Mouse (Mus musculus) erythroblast, adult 5-6 weeks (primary cell): ENCODE results near the gene Xpnpep1. TPM values are rescaled to one million over a fixed set of nuclear protein-coding genes. Genes with fewer than 3 reads are reported as not detected.

Experiments
- ATAC-seq: replicated peaks from 2 replicates; pipeline ENCODE4 v1.8.0; 2016; ENCODE audit warnings: moderate number of reproducible peaks, mild to moderate bottlenecking, moderate TSS enrichment, inconsistent platforms; ENCODE audit not compliant: poor library complexity, low FRiP score, severe bottlenecking
- total RNA-seq, 2 experiments: library from RNA; stranded (forward) in 1 of 2; stranded (reverse) in 1 of 2; fragments of 150-400 nt in 1 of 2; fragments of 200-764, 138-1000 nt in 1 of 2; gene quantifications; 2 replicates each; pipeline versions ENCODE4 v1.2.3 to v1.2.4; 2015 to 2017; ENCODE audit warnings: low replicate concordance in 2 of 2

Gene Xpnpep1
- total RNA-seq, 2 experiments from 2014 or later: 17.1 to 28.4 TPM

DNA sequence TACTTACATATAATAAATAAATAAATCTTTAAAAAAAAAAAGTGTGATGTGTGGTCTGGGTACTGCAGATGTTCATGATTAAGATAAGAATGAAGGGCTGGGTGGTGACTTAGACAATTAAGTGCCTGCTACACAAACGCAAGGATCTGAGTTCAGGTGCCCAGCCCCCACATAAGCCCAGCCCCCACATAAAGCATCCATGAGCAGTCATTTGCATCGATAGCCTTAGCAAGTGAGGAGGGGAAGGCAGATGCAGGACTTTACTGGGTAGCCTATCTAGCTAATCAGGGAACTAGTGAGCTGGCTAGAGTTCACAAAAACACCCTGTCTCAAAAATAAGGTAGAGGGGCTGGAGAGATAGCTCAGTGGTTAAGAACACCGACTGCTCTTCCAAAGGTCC lies 29.4 kb upstream of the Xpnpep1 start:
- ATAC-seq: no peak

DNA sequence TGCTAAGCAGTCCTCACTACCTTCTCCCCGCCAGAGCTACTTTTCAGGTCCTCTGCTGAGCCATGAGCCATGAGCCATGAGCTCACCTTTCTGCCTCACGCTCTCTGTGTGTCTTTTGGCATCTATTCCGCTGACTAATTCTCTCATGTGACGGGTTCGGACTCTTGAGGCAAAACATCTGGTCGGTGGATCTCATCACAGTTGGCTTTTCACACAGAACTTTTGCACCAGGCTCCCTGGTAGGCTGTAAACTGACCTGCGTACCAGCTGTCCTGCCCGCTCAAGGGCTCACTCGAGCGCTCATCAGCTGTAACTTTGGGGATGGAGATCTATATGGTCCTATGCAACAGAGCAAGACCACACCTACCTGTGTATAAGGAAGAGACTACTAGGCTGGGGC lies 26.9 kb upstream of the Xpnpep1 start:
- no peak for ATAC-seq

DNA sequence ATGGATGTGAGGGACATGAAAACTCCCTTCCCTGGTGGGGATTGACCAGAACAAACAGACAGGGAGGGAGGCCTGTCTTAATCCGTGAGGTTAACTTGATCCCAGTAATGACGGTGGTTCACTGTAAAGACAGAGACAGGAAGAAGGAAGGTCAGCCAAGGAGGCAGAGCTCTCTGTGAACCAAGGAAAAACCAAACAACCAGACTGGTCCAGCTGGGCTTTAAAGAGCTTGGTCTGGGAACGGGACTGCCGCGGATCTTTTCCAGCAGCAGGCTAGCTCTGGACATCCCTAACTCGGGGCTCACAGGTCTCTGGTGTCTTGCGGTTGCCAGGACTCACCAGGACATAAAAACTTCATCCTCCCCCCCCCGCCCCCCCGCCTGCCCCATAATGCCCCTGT lies 26.5 kb upstream of the Xpnpep1 start:
- no peak for ATAC-seq

GRCm38 (mm10) chr19:53064972-53065361 lies 25.0 kb upstream of the Xpnpep1 start:
- no peak for ATAC-seq

- no peak for ATAC-seq
Observed at GRCm38 (mm10) chr19:53064292-53064971, 24.4 kb upstream of the Xpnpep1 start.

- no peak for ATAC-seq
Observed at GRCm38 (mm10) chr19:53062046-53062445, 22.0 kb upstream of the Xpnpep1 start.

DNA sequence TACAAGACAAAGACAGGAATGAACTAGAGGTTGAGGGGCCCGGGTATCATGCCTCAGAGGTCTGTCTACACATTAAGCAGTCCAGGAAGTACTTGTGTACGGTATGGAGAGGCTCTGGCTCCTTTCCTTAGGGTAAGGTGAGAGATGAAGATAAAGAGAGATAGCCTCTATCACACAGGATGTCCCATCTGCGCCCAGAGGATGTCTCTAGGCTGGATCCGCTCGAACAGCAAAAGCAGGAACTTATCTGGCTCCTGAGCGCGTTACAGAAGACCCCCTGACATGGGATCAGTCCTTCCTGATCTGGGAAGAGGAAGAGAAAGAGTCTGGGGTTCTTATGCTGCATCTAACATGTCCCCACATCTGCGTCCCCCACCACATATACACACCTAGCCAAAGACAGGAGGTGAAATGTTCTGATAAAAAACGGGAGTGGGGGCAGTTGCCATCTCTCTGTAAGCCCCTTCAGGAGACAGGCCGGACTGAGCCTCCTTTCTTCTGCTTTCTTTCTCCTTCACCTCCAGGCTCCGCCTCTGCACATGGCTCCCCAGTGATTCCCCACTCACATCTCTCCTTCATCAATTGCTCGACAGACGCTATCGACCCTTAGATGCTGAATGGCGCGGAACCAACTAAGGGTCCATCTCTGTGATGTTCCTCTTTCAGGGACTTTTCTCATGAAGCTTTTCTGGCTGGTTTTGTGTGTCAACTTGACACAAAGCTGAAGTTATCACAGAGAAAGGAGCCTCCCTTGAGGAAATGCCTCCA lies 19.5 kb upstream of the Xpnpep1 start:
- peak; percentile 41; the same call in 1 of the 2 replicates for ATAC-seq

DNA sequence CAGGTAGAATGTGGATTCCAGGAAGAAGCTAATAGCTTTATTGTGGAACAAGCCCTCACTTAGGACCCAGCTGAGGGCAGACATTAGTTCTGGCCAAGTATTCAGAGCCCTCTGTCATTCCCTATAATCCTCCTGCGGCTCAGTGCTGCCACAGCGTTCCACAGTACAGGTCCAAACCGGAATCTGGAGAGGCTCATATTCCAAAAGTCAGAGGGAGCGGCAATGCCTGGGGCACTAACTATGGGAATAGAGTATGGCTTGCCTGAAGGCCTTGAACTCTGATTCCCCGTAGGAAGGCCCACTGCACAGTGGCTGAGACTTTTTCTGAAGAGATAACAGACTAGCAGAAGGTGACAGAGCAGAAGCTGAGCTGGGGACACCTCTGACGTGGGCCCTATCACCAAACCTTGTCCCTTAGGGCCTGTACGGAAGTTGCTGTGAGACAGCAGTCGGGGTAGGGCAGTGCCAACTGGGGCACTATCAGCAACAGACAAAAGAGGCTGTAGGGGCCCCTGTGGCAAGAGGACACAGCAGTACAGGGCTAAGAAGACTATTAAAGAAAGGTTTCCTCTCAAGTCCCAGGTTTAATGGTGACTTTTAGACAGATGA lies 18.8 kb upstream of the Xpnpep1 start:
- peak; percentile 89 for ATAC-seq

DNA sequence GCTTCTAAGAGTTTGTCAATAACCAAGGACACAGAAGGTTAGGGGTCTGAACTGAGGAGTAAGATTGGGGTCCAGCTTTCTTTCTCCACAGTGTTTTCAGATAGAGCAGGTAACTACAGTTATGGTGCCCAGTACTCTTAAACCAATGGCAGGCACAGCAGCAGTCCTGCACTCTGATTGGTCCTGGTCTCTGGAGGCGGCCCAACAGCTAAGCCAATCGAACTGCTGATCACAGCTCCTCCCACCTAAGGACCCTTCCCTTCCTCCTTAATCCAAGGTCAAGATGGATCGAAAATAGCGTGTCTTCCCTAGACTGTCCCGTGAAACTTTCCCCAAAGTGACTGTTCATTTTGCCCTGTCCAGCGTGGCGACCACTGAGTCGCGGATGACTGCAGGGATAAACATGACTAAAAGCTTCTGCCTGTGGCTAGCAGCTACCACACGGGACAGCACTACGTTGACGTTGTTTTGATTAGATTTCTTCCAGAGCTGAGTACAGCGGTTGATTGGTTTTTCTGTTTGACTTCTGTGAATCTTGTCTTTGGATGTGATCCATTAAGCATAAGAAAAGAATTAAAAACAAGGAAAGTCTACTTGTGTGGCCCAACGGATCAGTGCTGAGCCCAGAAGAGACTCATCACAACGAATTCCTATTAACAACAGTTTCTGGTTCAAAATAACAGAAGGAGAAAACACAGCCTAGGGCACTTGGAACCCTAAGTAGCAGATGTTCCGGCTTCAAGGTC lies 18.1 kb upstream of the Xpnpep1 start:
- ATAC-seq: no peak

- no peak for ATAC-seq
Observed at GRCm38 (mm10) chr19:53053355-53053754, 13.3 kb upstream of the Xpnpep1 start.

DNA sequence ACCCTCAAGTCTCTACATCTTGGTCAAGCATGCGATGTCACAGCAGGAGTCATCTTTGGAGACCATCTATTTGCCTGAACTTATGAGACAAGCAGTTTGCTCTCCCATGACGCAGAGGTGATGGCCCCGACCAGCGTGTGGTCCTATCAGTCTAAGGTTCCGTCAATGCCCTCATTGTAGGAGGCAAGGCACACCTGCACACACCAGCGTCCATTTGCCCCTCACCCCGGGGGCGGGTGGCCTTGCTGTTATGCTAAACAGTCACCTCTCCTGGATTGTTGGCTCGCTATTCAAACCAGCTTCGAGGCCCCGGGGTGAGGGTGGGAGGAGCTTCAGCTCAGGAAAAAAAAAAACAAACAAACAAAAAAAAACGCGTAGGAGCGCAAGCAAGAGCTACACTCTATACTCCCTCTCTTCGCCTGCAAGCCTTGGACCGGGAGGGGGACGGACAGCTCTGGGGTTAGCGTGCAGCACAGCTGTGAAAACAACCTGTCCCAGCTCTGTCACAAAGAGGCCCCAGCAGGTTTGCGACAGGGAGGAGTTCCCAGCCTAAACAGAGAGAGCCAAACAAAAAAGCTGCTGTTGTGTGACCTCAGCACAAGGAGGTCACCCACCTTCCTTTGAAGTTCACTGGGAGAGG lies 12.1 kb upstream of the Xpnpep1 start:
- no peak for ATAC-seq

DNA sequence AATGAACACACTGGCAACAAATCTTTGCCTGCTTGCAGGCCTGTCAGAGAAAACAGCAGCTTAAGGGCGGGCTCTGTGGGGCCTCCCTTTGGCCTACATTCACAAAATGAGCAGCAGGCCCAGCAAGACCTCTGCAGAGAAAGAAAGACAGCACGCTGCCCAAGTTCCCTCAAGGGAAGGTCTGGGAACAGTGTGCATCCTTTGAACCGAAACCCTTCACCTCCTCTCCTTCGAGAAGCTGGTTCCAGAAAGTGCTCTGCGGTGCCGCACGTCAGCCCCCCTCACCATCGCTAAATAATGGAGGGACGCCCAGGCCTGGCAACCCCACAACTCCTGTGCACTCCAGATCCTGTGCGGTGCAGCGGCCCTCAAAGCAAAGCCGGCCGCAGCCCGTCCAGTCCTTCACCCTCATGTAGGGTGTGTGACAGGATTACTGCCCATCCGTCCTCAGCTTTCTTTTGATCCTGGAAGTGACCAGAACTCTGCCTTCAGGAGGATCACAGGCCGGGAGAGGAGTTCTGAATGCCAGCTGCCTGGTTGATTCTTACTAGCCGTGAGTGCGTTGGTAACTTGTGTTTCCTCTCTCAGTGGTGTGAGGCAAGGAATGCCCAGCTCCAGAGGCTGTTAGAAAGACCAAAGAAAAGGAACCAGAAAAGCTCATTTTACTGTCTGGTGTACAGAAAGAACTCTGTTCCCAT lies 11.4 kb upstream of the Xpnpep1 start:
- ATAC-seq: no peak

GRCm38 (mm10) chr19:53050100-53050499 lies 10.1 kb upstream of the Xpnpep1 start:
- 0 out of 2 replicates have a peak, but pooled peaks have one; percentile 42 for ATAC-seq

DNA sequence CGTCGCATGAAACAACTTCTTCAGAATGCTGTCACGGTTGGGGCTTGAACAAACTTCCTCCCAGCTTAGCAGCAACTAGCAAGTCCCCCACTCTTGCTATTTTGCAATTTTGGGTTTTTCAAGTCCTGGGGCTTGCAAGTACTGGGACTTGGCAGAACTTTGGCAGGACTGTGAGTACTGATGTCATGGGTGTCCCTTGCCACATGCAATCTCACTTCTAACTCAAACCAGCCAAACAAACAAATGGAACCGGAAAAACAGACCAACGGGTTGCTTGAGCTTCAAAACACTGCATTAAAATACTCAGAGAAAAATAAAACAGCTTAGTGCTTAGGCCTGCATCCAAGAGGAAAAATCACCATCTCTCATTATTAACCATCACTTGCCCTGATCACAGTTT lies 7.2 kb upstream of the Xpnpep1 start:
- no peak for ATAC-seq

DNA sequence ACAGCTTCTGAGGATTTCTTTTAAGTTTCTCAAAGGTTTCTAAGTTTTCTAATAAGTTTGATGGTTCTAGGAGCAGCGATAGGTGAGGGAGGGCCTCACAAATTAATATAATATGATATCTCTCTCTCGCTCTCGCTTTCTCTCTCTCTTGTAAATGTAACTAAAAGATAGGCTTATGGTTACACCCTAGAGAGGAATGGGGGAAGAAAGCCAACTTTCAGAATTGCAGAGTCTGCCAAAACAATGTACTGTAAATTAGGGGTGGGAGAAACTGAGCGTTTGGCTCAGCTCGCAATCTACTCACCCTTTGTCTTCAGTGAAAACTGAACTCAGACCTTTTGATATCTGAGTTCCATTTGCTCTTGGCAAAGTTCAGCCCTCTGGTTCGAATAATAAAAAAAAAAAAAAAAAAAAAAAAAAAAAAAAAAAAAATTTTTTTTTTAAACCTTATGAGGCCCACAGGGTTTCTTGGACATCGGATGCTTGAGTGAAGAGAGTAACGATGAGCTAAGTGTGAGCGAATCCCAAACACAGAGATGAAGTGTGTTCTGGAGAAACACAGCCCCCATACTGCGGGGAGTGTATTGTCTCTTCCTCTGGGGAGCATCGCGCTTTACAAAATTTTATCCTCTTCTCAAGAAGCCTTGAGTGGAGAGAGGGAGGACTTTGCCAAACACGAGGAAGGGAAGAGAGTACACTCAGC lies 3.6 kb upstream of the Xpnpep1 start:
- no peak for ATAC-seq

GRCm38 (mm10) chr19:53041570-53041969 lies 1.6 kb upstream of the Xpnpep1 start:
- ATAC-seq: no peak

DNA sequence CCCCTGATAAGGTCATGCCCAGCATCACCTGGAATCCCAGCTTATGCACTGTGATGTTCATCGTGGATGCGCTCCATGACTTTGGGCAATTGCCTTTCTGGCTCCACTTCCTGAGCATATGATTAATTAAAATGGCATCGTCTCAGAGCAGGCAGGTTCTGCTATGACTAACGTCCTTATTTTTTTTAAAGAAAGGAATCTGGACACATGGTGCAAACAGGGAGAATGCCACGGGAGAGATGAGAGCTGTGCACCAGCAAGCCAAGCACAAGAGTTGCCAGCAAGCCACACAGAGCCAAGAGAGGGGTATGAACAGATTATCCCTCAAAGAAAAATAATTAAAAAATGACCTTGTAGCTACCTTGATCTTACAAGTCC lies 1.1 kb upstream of the Xpnpep1 start:
- no peak for ATAC-seq

- ATAC-seq: peak; percentile 12; the same call in 1 of the 2 replicates
Observed at GRCm38 (mm10) chr19:53039090-53039489, 924 bp downstream of the Xpnpep1 start.
